In the genomic region with DNA sequence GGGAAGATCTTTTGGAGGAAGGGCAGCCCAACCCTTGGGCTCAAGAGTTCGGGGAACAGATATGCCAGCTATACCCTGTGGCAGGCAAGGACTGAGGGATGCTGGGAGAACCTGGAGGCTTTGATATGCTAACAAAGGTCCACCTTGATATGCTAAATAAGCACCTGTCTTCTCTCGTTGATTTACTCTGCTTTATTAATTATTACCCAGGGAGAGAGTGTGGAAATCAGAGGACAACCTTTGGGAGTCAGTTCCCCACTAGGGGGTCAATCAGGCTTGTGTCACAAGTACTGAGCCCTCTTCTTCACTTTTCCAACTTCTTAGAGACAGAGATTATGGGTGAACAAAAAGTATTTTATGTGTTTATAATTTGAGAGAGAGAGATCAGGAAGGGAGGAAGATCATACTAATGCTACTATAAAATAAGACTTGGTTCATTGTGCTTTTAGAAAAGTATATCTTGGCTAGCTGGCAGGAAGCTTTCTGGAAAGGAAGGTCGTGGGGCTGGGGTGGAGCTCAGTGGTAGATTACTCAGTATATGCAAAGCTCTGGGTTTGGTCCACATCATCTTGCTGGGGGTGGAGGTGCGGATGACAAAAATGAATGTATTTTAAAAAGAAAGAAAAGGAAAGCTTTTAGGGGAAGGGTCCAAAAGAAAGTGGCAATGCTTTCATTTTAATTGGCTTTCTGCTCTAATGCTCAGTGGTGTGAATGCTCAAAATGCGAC, we compare ENCODE assay signal across 27 mouse cellular contexts. TPM values are rescaled to one million over a fixed set of nuclear protein-coding genes. Genes with fewer than 3 reads are reported as not detected.
DNase-seq lines count a peak whose midpoint lies in the region; ATAC-seq and TF ChIP-seq lines count a peak whose summit lies in the region.
"Had no signal": no experiment of that assay in that cellular context is flagged by ENCODE, and none has a peak within 500 bp of the region (broad histone marks: within the 10 kb centered on the region; RNA-seq: fewer than 3 reads in every experiment).

No protein-coding gene starts in this region.

- H3K9ac ChIP-seq in heart, embryonic 16.5 days (ENCODE audit: low read length), result no peak overlapping the region
- H3K9ac ChIP-seq in liver, adult 2 months (ENCODE audit: low read depth, low read length), result no peak overlapping the region
- H3K9ac ChIP-seq in embryonic facial prominence, embryonic 15.5 days, result no peak overlapping the region
- H3K9ac ChIP-seq in stomach, embryonic 15.5 days, result no peak overlapping the region
- H3K9ac ChIP-seq: embryonic facial prominence, embryonic 13.5 days; hindbrain, embryonic 12.5 days; liver, embryonic 12.5 days; neural tube, embryonic 15.5 days had no signal

- TF ChIP-seq POLR2A in liver, adult 2 months (IDR thresholded peaks at IDR 0.05; ENCODE audit: extremely low read depth, insufficient read depth, low read length), result no peak

- no peaks in the 10 kb centered on the region for H3K9me3 ChIP-seq in heart, embryonic 16.5 days (replicated peaks; ENCODE audit: control insufficient read depth, low read length)
- H3K9me3 ChIP-seq in embryonic facial prominence, embryonic 15.5 days (replicated peaks), result no peaks in the 10 kb centered on the region
- H3K9me3 ChIP-seq in stomach, embryonic 15.5 days, result no peaks in the 10 kb centered on the region
- H3K9me3 ChIP-seq: embryonic facial prominence, embryonic 13.5 days; hindbrain, embryonic 12.5 days; liver, embryonic 12.5 days; neural tube, embryonic 15.5 days had no signal

- ATAC-seq in heart, embryonic 16.5 days (replicated peaks; ENCODE audit: extremely low read depth, insufficient read depth, low FRiP score), result no peak; the same call in 1 of the 2 replicates
- no peak for ATAC-seq in embryonic facial prominence, embryonic 15.5 days (ENCODE audit: insufficient number of reproducible peaks, low FRiP score, low TSS enrichment, low read depth)
- ATAC-seq in stomach, embryonic 15.5 days (ENCODE audit: insufficient read depth, low FRiP score, low read depth), result no peak
- ATAC-seq: activated CD4-positive, CD25-positive, alpha-beta regulatory T cell, adult 4 months; forebrain, embryonic 14.5 days; intestine, postnatal 0 days; liver, embryonic 12.5 days; midbrain, embryonic 16.5 days had no signal

- no peaks in the 10 kb centered on the region for H3K27me3 ChIP-seq in heart, embryonic 16.5 days (ENCODE audit: control insufficient read depth, insufficient read depth, low read length)
- H3K27me3 ChIP-seq in liver, adult 2 months (ENCODE audit: control insufficient read depth, insufficient read depth, low read length), result no peaks in the 10 kb centered on the region
- H3K27me3 ChIP-seq in embryonic facial prominence, embryonic 15.5 days, result no peaks in the 10 kb centered on the region
- H3K27me3 ChIP-seq in stomach, embryonic 15.5 days (replicated peaks), result no peaks in the 10 kb centered on the region
- H3K27me3 ChIP-seq: embryonic facial prominence, embryonic 13.5 days; hindbrain, embryonic 12.5 days; liver, embryonic 12.5 days; neural tube, embryonic 15.5 days had no signal

- 67% methylated on average over 5 of the region's 5 CpGs for WGBS in heart, embryonic 16.5 days
- 53% methylated on average over 5 of the region's 5 CpGs for WGBS in liver, adult 2 months
- WGBS in embryonic facial prominence, embryonic 15.5 days, result 59% methylated on average over 5 of the region's 5 CpGs
- WGBS in stomach, embryonic 15.5 days, result 57% methylated on average over 5 of the region's 5 CpGs

- no peak for TF ChIP-seq CTCF in liver, adult 2 months (IDR thresholded peaks at IDR 0.05; ENCODE audit: low read depth, low read length)

- H3K79me2 ChIP-seq in liver, adult 2 months (ENCODE audit: control insufficient read depth, insufficient read depth, low read length), result no peaks in the 10 kb centered on the region

- peaks cover 6% of the 10 kb centered on the region; the same call in 1 of the 2 replicates for H3K4me1 ChIP-seq in heart, embryonic 16.5 days (ENCODE audit: control insufficient read depth, insufficient read depth, low read length)
- H3K4me1 ChIP-seq in liver, adult 2 months (ENCODE audit: control insufficient read depth, insufficient read depth, low read length), result peaks cover 4% of the 10 kb centered on the region
- H3K4me1 ChIP-seq in embryonic facial prominence, embryonic 15.5 days, result peaks cover 11% of the 10 kb centered on the region
- H3K4me1 ChIP-seq in stomach, embryonic 15.5 days, result no peaks in the 10 kb centered on the region
- H3K4me1 ChIP-seq: embryonic facial prominence, embryonic 13.5 days; hindbrain, embryonic 12.5 days; liver, embryonic 12.5 days; neural tube, embryonic 15.5 days had no signal

- H3K36me3 ChIP-seq in heart, embryonic 16.5 days (ENCODE audit: control insufficient read depth, insufficient read depth), result no peaks in the 10 kb centered on the region
- H3K36me3 ChIP-seq in liver, adult 2 months (ENCODE audit: control insufficient read depth, insufficient read depth, low read length), result no peaks in the 10 kb centered on the region
- no peaks in the 10 kb centered on the region for H3K36me3 ChIP-seq in embryonic facial prominence, embryonic 15.5 days
- no peaks in the 10 kb centered on the region for H3K36me3 ChIP-seq in stomach, embryonic 15.5 days
- H3K36me3 ChIP-seq: embryonic facial prominence, embryonic 13.5 days; hindbrain, embryonic 12.5 days; liver, embryonic 12.5 days; neural tube, embryonic 15.5 days had no signal

- H3K27ac ChIP-seq in heart, embryonic 16.5 days (ENCODE audit: low read length), result peak overlapping the region; percentile 54
- no peak overlapping the region for H3K27ac ChIP-seq in liver, adult 2 months (replicated peaks; ENCODE audit: insufficient read depth, low read depth, low read length)
- H3K27ac ChIP-seq in embryonic facial prominence, embryonic 15.5 days (replicated peaks), result peak overlapping the region; percentile 82
- H3K27ac ChIP-seq in stomach, embryonic 15.5 days, result peak overlapping the region; percentile 32; the same call in 1 of the 2 replicates
- H3K27ac ChIP-seq: hindbrain, embryonic 12.5 days; layer of hippocampus, adult 2 months; liver, embryonic 12.5 days; macrophage; neural tube, embryonic 15.5 days had no signal

- no peak overlapping the region for H3K4me2 ChIP-seq in heart, embryonic 16.5 days (ENCODE audit: low read depth, low read length)
- H3K4me2 ChIP-seq in embryonic facial prominence, embryonic 15.5 days (replicated peaks), result no peak overlapping the region
- H3K4me2 ChIP-seq in stomach, embryonic 15.5 days, result no peak overlapping the region
- H3K4me2 ChIP-seq: embryonic facial prominence, embryonic 13.5 days; hindbrain, embryonic 12.5 days; liver, embryonic 12.5 days; neural tube, embryonic 15.5 days had no signal

- no peak for DNase-seq in heart, postnatal 4 days
- peak; percentile 86 for DNase-seq in liver, adult 2 months (ENCODE audit: extremely low read depth, low read depth, low spot score)
- DNase-seq in liver, result no peak
- DNase-seq in thymus, postnatal 25 days, result no peak
- DNase-seq: cerebellum, adult 2 months; cerebellum, postnatal 25 days; kidney, postnatal 10 days; lung, adult 2 months; right cerebral cortex, adult 18-20 months; right cerebral cortex, postnatal 4 days; thymus, adult 2 months had no signal

- H3K4me3 ChIP-seq in heart, embryonic 16.5 days (ENCODE audit: low read length), result no peak overlapping the region
- no peak overlapping the region for H3K4me3 ChIP-seq in liver, adult 2 months (ENCODE audit: insufficient read depth, low read depth, low read length)
- H3K4me3 ChIP-seq in embryonic facial prominence, embryonic 15.5 days (replicated peaks), result no peak overlapping the region
- H3K4me3 ChIP-seq in stomach, embryonic 15.5 days (replicated peaks), result no peak overlapping the region
- H3K4me3 ChIP-seq: embryonic facial prominence, embryonic 13.5 days; hindbrain, embryonic 12.5 days; layer of hippocampus, adult 2 months; liver, embryonic 12.5 days; myocyte; neural tube, embryonic 15.5 days had no signal

RNA-seq across cellular contexts. Expression of gene Wwtr1, which starts 28.3 kb away (rescaled TPM):
- 17.7 and 20.0 TPM in 2 replicates for polyA plus RNA-seq in heart, embryonic 16.5 days (2015; fragmentation: Nextera tagmentation; extraction: Ambion mirVana)
- total RNA-seq in heart, postnatal 4 days (2021), result 10 to 100 TPM; 78.5 to 83.2 TPM
- 10.5 and 11.9 TPM in 2 replicates for total RNA-seq in liver, adult 2 months (2014; rRNA removed)
- polyA plus RNA-seq in liver, adult 2 months (2012; rRNA removed), result 4.9 and 5.4 TPM in 2 replicates
- polyA plus RNA-seq in embryonic facial prominence, embryonic 15.5 days (2015; fragmentation: Nextera tagmentation; extraction: Ambion mirVana), result 32.1 and 37.2 TPM in 2 replicates
- polyA plus RNA-seq in stomach, embryonic 15.5 days (2015; fragmentation: Nextera tagmentation; extraction: Ambion mirVana), result 16.9 and 18.9 TPM in 2 replicates
- total RNA-seq: granulocyte monocyte progenitor cell, adult 5-6 weeks; MEL had no signal
- polyA plus RNA-seq: macrophage had no signal

RNA-seq across cellular contexts. Expression of gene Commd2, which starts 47.5 kb away (rescaled TPM):
- polyA plus RNA-seq in heart, embryonic 16.5 days (2015; fragmentation: Nextera tagmentation; extraction: Ambion mirVana), result 47.1 and 54.3 TPM in 2 replicates
- 10 to 100 TPM; 22.3 to 24.0 TPM for total RNA-seq in heart, postnatal 4 days (2021)
- total RNA-seq in liver, adult 2 months (2014; rRNA removed), result 17.3 and 21.2 TPM in 2 replicates
- 13.4 and 13.9 TPM in 2 replicates for polyA plus RNA-seq in liver, adult 2 months (2012; rRNA removed)
- 65.1 and 68.6 TPM in 2 replicates for polyA plus RNA-seq in embryonic facial prominence, embryonic 15.5 days (2015; fragmentation: Nextera tagmentation; extraction: Ambion mirVana)
- polyA plus RNA-seq in stomach, embryonic 15.5 days (2015; fragmentation: Nextera tagmentation; extraction: Ambion mirVana), result 66.4 and 85.6 TPM in 2 replicates
